ENCODE assay signal across 8 mouse cellular contexts in genomic region chrX:152327689-152328052, GRCm38 (mm10). TPM values are rescaled to one million over a fixed set of nuclear protein-coding genes. Genes with fewer than 3 reads are reported as not detected.
A peak's percentile ranks its signal among the peaks of the same experiment; 100 is the strongest.
DNase-seq lines count a peak whose midpoint lies in the region; ATAC-seq and TF ChIP-seq lines count a peak whose summit lies in the region.

No protein-coding gene starts in this region.

- 0 out of 2 replicates have a peak, but pooled peaks cover 5% of the 10 kb centered on the region for H3K36me3 ChIP-seq in limb, embryonic 10.5 days
- no peaks in the 10 kb centered on the region for H3K36me3 ChIP-seq in neural tube, embryonic 13.5 days

- H3K9ac ChIP-seq in neural tube, embryonic 13.5 days: no peak overlapping the region

- 27% methylated on average over 8 of the region's 8 CpGs for WGBS in lung, adult 2 months
- WGBS in limb, embryonic 10.5 days: 21% methylated on average over 8 of the region's 8 CpGs
- 19% methylated on average over 8 of the region's 8 CpGs for WGBS in neural tube, embryonic 13.5 days

- no peak for DNase-seq in lung, adult 2 months
- no peak for DNase-seq in lung, postnatal 4 days
- DNase-seq in limb, embryonic 10.5 days (ENCODE audit: low spot score): no peak
- DNase-seq in kidney, postnatal 10 days: no peak
- DNase-seq in spleen, adult 12 weeks (ENCODE audit: low spot score): no peak

- peak overlapping the region; percentile 56 for H3K4me2 ChIP-seq in neural tube, embryonic 13.5 days

- H3K27ac ChIP-seq in limb, embryonic 10.5 days: peak overlapping the region; percentile 70
- 0 out of 2 replicates have a peak overlapping the region, but pooled peaks have one; percentile 33 for H3K27ac ChIP-seq in neural tube, embryonic 13.5 days (replicated peaks)

- no peak for TF ChIP-seq CTCF in lung, adult 2 months (IDR thresholded peaks at IDR 0.05; ENCODE audit: insufficient read depth, low read length)

- peak; percentile 37; the same call in 1 of the 2 replicates for ATAC-seq in erythroblast, adult 5-6 weeks (replicated peaks; ENCODE audit: low FRiP score, poor library complexity, severe bottlenecking)
- ATAC-seq in neural tube, embryonic 13.5 days (ENCODE audit: low read depth): peak; percentile 16; the same call in 1 of the 2 replicates
- no peak for ATAC-seq in activated CD4-positive, CD25-positive, alpha-beta regulatory T cell, adult 4 months

- no peaks in the 10 kb centered on the region for H3K9me3 ChIP-seq in limb, embryonic 10.5 days (replicated peaks)
- H3K9me3 ChIP-seq in neural tube, embryonic 13.5 days: no peaks in the 10 kb centered on the region

- peaks cover 96% of the 10 kb centered on the region for H3K27me3 ChIP-seq in limb, embryonic 10.5 days (ENCODE audit: low read depth, poor library complexity, severe bottlenecking)
- H3K27me3 ChIP-seq in neural tube, embryonic 13.5 days: peaks cover 79% of the 10 kb centered on the region

- no peaks in the 10 kb centered on the region; the same call in 1 of the 2 replicates for H3K4me1 ChIP-seq in lung, adult 2 months (ENCODE audit: control insufficient read depth, insufficient read depth, low read length)
- H3K4me1 ChIP-seq in limb, embryonic 10.5 days: peaks cover 8% of the 10 kb centered on the region; the same call in 1 of the 2 replicates
- H3K4me1 ChIP-seq in neural tube, embryonic 13.5 days (replicated peaks): peaks cover 10% of the 10 kb centered on the region; the same call in 1 of the 2 replicates

- H3K4me3 ChIP-seq in lung, adult 2 months (replicated peaks; ENCODE audit: extremely low read depth, low read depth, low read length): peak overlapping the region; percentile 76
- peak overlapping the region; percentile 59 for H3K4me3 ChIP-seq in limb, embryonic 10.5 days
- H3K4me3 ChIP-seq in neural tube, embryonic 13.5 days: peak overlapping the region; percentile 54

- TF ChIP-seq POLR2A in lung, adult 2 months (IDR thresholded peaks at IDR 0.05; ENCODE audit: borderline replicate concordance, extremely low read depth, low read depth, low read length): no peak

RNA-seq across cellular contexts. Expression of gene Kantr, which starts 0.4 kb away (rescaled TPM):
- 6.2 and 8.0 TPM in 2 replicates for polyA plus RNA-seq in lung, adult 2 months (2012; rRNA removed)
- total RNA-seq in erythroblast, adult 5-6 weeks (2015; ENCODE audit: low replicate concordance): 10.0 and 14.0 TPM in 2 replicates
- total RNA-seq in erythroblast, adult 5-6 weeks (2017; ENCODE audit: low replicate concordance): 0.28 and 2.9 TPM in 2 replicates
- 15.1 and 21.9 TPM in 2 replicates for polyA plus RNA-seq in limb, embryonic 10.5 days (2016; fragmentation: Nextera tagmentation; extraction: Ambion mirVana)
- 25.1 and 25.3 TPM in 2 replicates for polyA plus RNA-seq in neural tube, embryonic 13.5 days (2015; fragmentation: Nextera tagmentation; extraction: Ambion mirVana)
- 10 to 100 TPM; 25.4 to 26.8 TPM for polyA plus RNA-seq in activated CD4-positive, CD25-positive, alpha-beta regulatory T cell, adult 4 months (2017; shearing (Covaris generic))

RNA-seq across cellular contexts. Expression of gene Tspyl2, which starts 14.6 kb away (rescaled TPM):
- 26.9 and 34.2 TPM in 2 replicates for polyA plus RNA-seq in lung, adult 2 months (2012; rRNA removed)
- total RNA-seq in erythroblast, adult 5-6 weeks (2015; ENCODE audit: low replicate concordance): 1.3 and 7.7 TPM in 2 replicates
- total RNA-seq in erythroblast, adult 5-6 weeks (2017; ENCODE audit: low replicate concordance): 0.94 and 2.2 TPM in 2 replicates
- 29.4 and 32.5 TPM in 2 replicates for polyA plus RNA-seq in limb, embryonic 10.5 days (2016; fragmentation: Nextera tagmentation; extraction: Ambion mirVana)
- polyA plus RNA-seq in neural tube, embryonic 13.5 days (2015; fragmentation: Nextera tagmentation; extraction: Ambion mirVana): 56.7 and 57.7 TPM in 2 replicates
- 1 to 10 TPM; 9.2 to 9.9 TPM for polyA plus RNA-seq in activated CD4-positive, CD25-positive, alpha-beta regulatory T cell, adult 4 months (2017; shearing (Covaris generic))

RNA-seq across cellular contexts. Expression of gene Gpr173, which starts 40.8 kb away (rescaled TPM):
- 2.4 and 2.8 TPM in 2 replicates for polyA plus RNA-seq in lung, adult 2 months (2012; rRNA removed)
- not detected in 2 replicates for total RNA-seq in erythroblast, adult 5-6 weeks (2015; ENCODE audit: low replicate concordance)
- not detected in 2 replicates for total RNA-seq in erythroblast, adult 5-6 weeks (2017; ENCODE audit: low replicate concordance)
- polyA plus RNA-seq in limb, embryonic 10.5 days (2016; fragmentation: Nextera tagmentation; extraction: Ambion mirVana): 3.6 and 4.1 TPM in 2 replicates
- polyA plus RNA-seq in neural tube, embryonic 13.5 days (2015; fragmentation: Nextera tagmentation; extraction: Ambion mirVana): 9.2 and 9.5 TPM in 2 replicates
- not detected for polyA plus RNA-seq in activated CD4-positive, CD25-positive, alpha-beta regulatory T cell, adult 4 months (2017; shearing (Covaris generic))
